Comparison of ENCODE assay signal across 9 mouse cellular contexts in genomic region chr5:121966940-121967339, GRCm38 (mm10).
DNase-seq lines count a peak whose midpoint lies in the region; ATAC-seq lines count a peak whose summit lies in the region.
"Had no signal": no experiment of that assay in that cellular context is flagged by ENCODE, and none has a peak within 500 bp of the region (broad histone marks: within the 10 kb centered on the region; RNA-seq: fewer than 3 reads in every experiment).

No protein-coding gene starts in this region.

- ATAC-seq in kidney, embryonic 14.5 days (ENCODE audit: low FRiP score, low TSS enrichment): peak; percentile 75
- no peak for ATAC-seq in limb, embryonic 12.5 days (ENCODE audit: insufficient number of reproducible peaks, insufficient read depth, low FRiP score, low TSS enrichment, low read depth)
- ATAC-seq in megakaryocyte, adult 5-6 weeks (ENCODE audit: poor library complexity, severe bottlenecking): no peak

- no peaks in the 10 kb centered on the region for H3K9me3 ChIP-seq in kidney, embryonic 14.5 days (ENCODE audit: control insufficient read depth, low read length)
- H3K9me3 ChIP-seq in limb, embryonic 12.5 days: no peaks in the 10 kb centered on the region
- H3K9me3 ChIP-seq: G1E had no signal

- H3K27ac ChIP-seq in kidney, embryonic 14.5 days (ENCODE audit: low read depth, low read length): peak overlapping the region; percentile 62
- no peak overlapping the region for H3K27ac ChIP-seq in limb, embryonic 12.5 days

- peak overlapping the region; percentile 22; the same call in 1 of the 2 replicates for H3K4me2 ChIP-seq in kidney, embryonic 14.5 days (replicated peaks; ENCODE audit: low read depth, low read length)
- H3K4me2 ChIP-seq in limb, embryonic 12.5 days: peak overlapping the region; percentile 34

- H3K4me1 ChIP-seq in kidney, embryonic 14.5 days (ENCODE audit: control insufficient read depth, insufficient read depth, low read length): peaks cover 40% of the 10 kb centered on the region
- peaks cover 25% of the 10 kb centered on the region for H3K4me1 ChIP-seq in limb, embryonic 12.5 days (replicated peaks)

- H3K4me3 ChIP-seq in kidney, embryonic 14.5 days (ENCODE audit: low read length): no peak overlapping the region
- H3K4me3 ChIP-seq in limb, embryonic 12.5 days (replicated peaks): no peak overlapping the region

- no peak overlapping the region for H3K9ac ChIP-seq in kidney, embryonic 14.5 days (ENCODE audit: low read depth, low read length)
- no peak overlapping the region for H3K9ac ChIP-seq in limb, embryonic 12.5 days (replicated peaks)

- WGBS in kidney, embryonic 14.5 days: 11% methylated on average over 16 of the region's 16 CpGs
- WGBS in limb, embryonic 12.5 days: 15% methylated on average over 16 of the region's 16 CpGs

- no peaks in the 10 kb centered on the region for H3K27me3 ChIP-seq in kidney, embryonic 14.5 days (ENCODE audit: control insufficient read depth, insufficient read depth, low read length)
- H3K27me3 ChIP-seq in limb, embryonic 12.5 days: peaks cover 12% of the 10 kb centered on the region; the same call in 1 of the 2 replicates

- DNase-seq in kidney, adult 18-20 months: no peak
- peak; percentile 85 to 92 for DNase-seq in adrenal gland, adult (ENCODE audit: inconsistent age in 2 of 2, low spot score in 1 of 2)
- peak; percentile 76 for DNase-seq in embryo, embryonic 10.5 days (ENCODE audit: low spot score)
- DNase-seq in layer of hippocampus, postnatal 25 days (ENCODE audit: extremely low spot score in 1 of 2, low spot score in 1 of 2): no peak
- DNase-seq in cerebellum, adult 9-11 months: no peak

- H3K36me3 ChIP-seq in kidney, embryonic 14.5 days (ENCODE audit: control insufficient read depth, insufficient read depth, low read length): no peaks in the 10 kb centered on the region
- no peaks in the 10 kb centered on the region for H3K36me3 ChIP-seq in limb, embryonic 12.5 days
- H3K36me3 ChIP-seq: G1E had no signal

Comparison
In these comparisons a context has a peak if more than half of its experiments do, and no peak if none do; other contexts are left out.
1. DNase-seq: peak in adrenal gland, adult (2 of 2) and embryo, embryonic 10.5 days (single experiment); none in kidney, adult 18-20 months (single experiment), layer of hippocampus, postnatal 25 days (0 of 2) and cerebellum, adult 9-11 months (single experiment).